Mouse (Mus musculus): ENCODE data around the gene Slco2a1. TPM values are rescaled to one million over a fixed set of nuclear protein-coding genes. Genes with fewer than 3 reads are reported as not detected.

Gene Slco2a1
- polyA plus RNA-seq, 1 experiment: 289 TPM

GRCm38 (mm10) chr9:103027150-103027889 lies 38.8 kb downstream of the Slco2a1 start:
- Histone ChIP-seq H3K4me1 (ENCODE audit: control insufficient read depth, insufficient read depth, low read length) (peaks cover 19% of the 10 kb centered on the region), H3K4me3 (replicated peaks; ENCODE audit: extremely low read depth, low read depth, low read length) (no peak overlapping the region)
- WGBS: 73% methylated on average over 11 of the region's 11 CpGs
- no peak for TF ChIP-seq CTCF (IDR thresholded peaks at IDR 0.05; ENCODE audit: insufficient read depth, low read length)
- no peak for TF ChIP-seq POLR2A (IDR thresholded peaks at IDR 0.05; ENCODE audit: borderline replicate concordance, extremely low read depth, low read depth, low read length)
- DNase-seq: no peak

GRCm38 (mm10) chr9:103029012-103029411 lies 40.5 kb downstream of the Slco2a1 start:
- TF ChIP-seq CTCF (IDR thresholded peaks at IDR 0.05; ENCODE audit: insufficient read depth, low read length) (no peak), POLR2A (IDR thresholded peaks at IDR 0.05; ENCODE audit: borderline replicate concordance, extremely low read depth, low read depth, low read length) (no peak)
- Histone ChIP-seq H3K4me3 (replicated peaks; ENCODE audit: extremely low read depth, low read depth, low read length) (no peak overlapping the region), H3K4me1 (ENCODE audit: control insufficient read depth, insufficient read depth, low read length) (peaks cover 27% of the 10 kb centered on the region)
- 44% methylated on average over 8 of the region's 8 CpGs for WGBS
- no peak for DNase-seq

- WGBS: 85% methylated on average over 2 of the region's 2 CpGs
- no peak overlapping the region for H3K4me3 ChIP-seq (replicated peaks; ENCODE audit: extremely low read depth, low read depth, low read length)
- TF ChIP-seq POLR2A (IDR thresholded peaks at IDR 0.05; ENCODE audit: borderline replicate concordance, extremely low read depth, low read depth, low read length) (no peak), CTCF (IDR thresholded peaks at IDR 0.05; ENCODE audit: insufficient read depth, low read length) (no peak)
- DNase-seq: no peak
- H3K4me1 ChIP-seq (ENCODE audit: control insufficient read depth, insufficient read depth, low read length): peaks cover 27% of the 10 kb centered on the region
Measured at GRCm38 (mm10) chr9:103030041-103030440, 41.5 kb downstream of the Slco2a1 start.

- 59% methylated on average over 5 of the region's 5 CpGs for WGBS
Measured at GRCm38 (mm10) chr9:103031211-103031610, 42.7 kb downstream of the Slco2a1 start.

GRCm38 (mm10) chr9:103032193-103032592 lies 43.7 kb downstream of the Slco2a1 start:
- whole genome bisulfite sequencing: 14% methylated on average over 8 of the region's 8 CpGs
- peak; percentile 50 for DNase-seq
- H3K4me3 ChIP-seq (replicated peaks; ENCODE audit: extremely low read depth, low read depth, low read length): no peak overlapping the region
- TF ChIP-seq POLR2A (IDR thresholded peaks at IDR 0.05; ENCODE audit: borderline replicate concordance, extremely low read depth, low read depth, low read length): no peak
- peaks cover 35% of the 10 kb centered on the region for H3K4me1 ChIP-seq (ENCODE audit: control insufficient read depth, insufficient read depth, low read length)

More at GRCm38 (mm10) chr9:103031211-103031610, 42.7 kb downstream of the Slco2a1 start:
- no peak for TF ChIP-seq POLR2A (IDR thresholded peaks at IDR 0.05; ENCODE audit: borderline replicate concordance, extremely low read depth, low read depth, low read length)
- no peak for TF ChIP-seq CTCF (IDR thresholded peaks at IDR 0.05; ENCODE audit: insufficient read depth, low read length)
- no peak for DNase-seq
- Histone ChIP-seq H3K4me3 (replicated peaks; ENCODE audit: extremely low read depth, low read depth, low read length) (no peak overlapping the region), H3K4me1 (ENCODE audit: control insufficient read depth, insufficient read depth, low read length) (peaks cover 29% of the 10 kb centered on the region)

- Histone ChIP-seq H3K4me3 (replicated peaks; ENCODE audit: extremely low read depth, low read depth, low read length) (no peak overlapping the region), H3K4me1 (ENCODE audit: control insufficient read depth, insufficient read depth, low read length) (peaks cover 40% of the 10 kb centered on the region)
- DNase-seq: no peak
- WGBS: 24% methylated on average over 3 of the region's 3 CpGs
- TF ChIP-seq POLR2A (IDR thresholded peaks at IDR 0.05; ENCODE audit: borderline replicate concordance, extremely low read depth, low read depth, low read length) (no peak), CTCF (IDR thresholded peaks at IDR 0.05; ENCODE audit: insufficient read depth, low read length) (no peak)
Measured at GRCm38 (mm10) chr9:103033381-103033780, 44.9 kb downstream of the Slco2a1 start.

- Histone ChIP-seq H3K4me1 (ENCODE audit: control insufficient read depth, insufficient read depth, low read length) (peaks cover 45% of the 10 kb centered on the region), H3K4me3 (replicated peaks; ENCODE audit: extremely low read depth, low read depth, low read length) (no peak overlapping the region)
- DNase-seq: no peak
- 46% methylated on average over 8 of the region's 8 CpGs for WGBS
- TF ChIP-seq CTCF (IDR thresholded peaks at IDR 0.05; ENCODE audit: insufficient read depth, low read length): no peak
- no peak for TF ChIP-seq POLR2A (IDR thresholded peaks at IDR 0.05; ENCODE audit: borderline replicate concordance, extremely low read depth, low read depth, low read length)
Measured at GRCm38 (mm10) chr9:103036971-103037391, 48.5 kb downstream of the Slco2a1 start.

- no peak for TF ChIP-seq POLR2A (IDR thresholded peaks at IDR 0.05; ENCODE audit: borderline replicate concordance, extremely low read depth, low read depth, low read length)
- TF ChIP-seq CTCF (IDR thresholded peaks at IDR 0.05; ENCODE audit: insufficient read depth, low read length): no peak
- Histone ChIP-seq H3K4me3 (replicated peaks; ENCODE audit: extremely low read depth, low read depth, low read length) (no peak overlapping the region), H3K4me1 (ENCODE audit: control insufficient read depth, insufficient read depth, low read length) (peaks cover 36% of the 10 kb centered on the region)
- WGBS: 42% methylated on average over 2 of the region's 2 CpGs
- no peak for DNase-seq
Measured at GRCm38 (mm10) chr9:103038266-103038665, 49.8 kb downstream of the Slco2a1 start.

- DNase-seq: no peak
- whole genome bisulfite sequencing: 59% methylated on average over 7 of the region's 7 CpGs
- Histone ChIP-seq H3K4me3 (replicated peaks; ENCODE audit: extremely low read depth, low read depth, low read length) (no peak overlapping the region), H3K4me1 (ENCODE audit: control insufficient read depth, insufficient read depth, low read length) (peaks cover 38% of the 10 kb centered on the region)
- TF ChIP-seq POLR2A (IDR thresholded peaks at IDR 0.05; ENCODE audit: borderline replicate concordance, extremely low read depth, low read depth, low read length) (no peak), CTCF (IDR thresholded peaks at IDR 0.05; ENCODE audit: insufficient read depth, low read length) (no peak)
Measured at GRCm38 (mm10) chr9:103038705-103039104, 50.2 kb downstream of the Slco2a1 start.

- DNase-seq: no peak
- Histone ChIP-seq H3K4me3 (replicated peaks; ENCODE audit: extremely low read depth, low read depth, low read length) (no peak overlapping the region), H3K4me1 (ENCODE audit: control insufficient read depth, insufficient read depth, low read length) (peaks cover 36% of the 10 kb centered on the region)
- no peak for TF ChIP-seq CTCF (IDR thresholded peaks at IDR 0.05; ENCODE audit: insufficient read depth, low read length)
- no peak for TF ChIP-seq POLR2A (IDR thresholded peaks at IDR 0.05; ENCODE audit: borderline replicate concordance, extremely low read depth, low read depth, low read length)
- 37% methylated on average over 2 of the region's 2 CpGs for WGBS
Measured at GRCm38 (mm10) chr9:103040581-103040980, 52.1 kb downstream of the Slco2a1 start.

Measured in lung, adult 2 months (tissue).